Mouse (Mus musculus) embryonic facial prominence, embryonic 10.5 days (tissue): ENCODE results near the gene Osbpl10. TPM values are rescaled to one million over a fixed set of nuclear protein-coding genes. Genes with fewer than 3 reads are reported as not detected.

Source experiments
- DNase-seq: peaks from one replicate; pipeline ENCODE4 v3.0.0-alpha.2; 2017; ENCODE audit warnings: low spot score
- H3K27ac ChIP-seq: fragments of 300-500 bp; sonication (generic); replicated peaks from 2 replicates; pipeline ENCODE4 v1.5.1; 2016; ENCODE audit warnings: mild to moderate bottlenecking
- H3K27me3 ChIP-seq: fragments of 300-500 bp; sonication (generic); replicated peaks from 2 replicates; pipeline ENCODE4 v1.6.1; 2016; ENCODE audit warnings: low read depth, mild to moderate bottlenecking; ENCODE audit not compliant: poor library complexity, severe bottlenecking
- H3K36me3 ChIP-seq: fragments of 300-500 bp; sonication (generic); replicated peaks from 2 replicates; pipeline ENCODE4 v1.6.1; 2016; ENCODE audit warnings: mild to moderate bottlenecking, moderate library complexity
- H3K4me1 ChIP-seq: fragments of 300-500 bp; sonication (generic); 2 replicates; pipeline ENCODE4 v1.6.1; 2016
- H3K4me3 ChIP-seq: fragments of 300-500 bp; sonication (generic); 2 replicates; pipeline ENCODE4 v1.5.1; 2016; ENCODE audit warnings: mild to moderate bottlenecking, moderate library complexity
- H3K9me3 ChIP-seq: fragments of 300-500 bp; sonication (generic); 2 replicates; pipeline ENCODE4 v1.6.1; 2016; ENCODE audit warnings: mild to moderate bottlenecking
- WGBS: fragments of 180-500 bp; shearing (Covaris S2); methylation state at CpG from one replicate; pipeline ENCODE4 v1.1.7; 2016; 5-methylcytosine and 5-hydroxymethylcytosine counted together
- polyA plus RNA-seq: library from polyadenylated mRNA; unstranded; fragments of >200 nt; fragmentation: Nextera tagmentation; extraction: Ambion mirVana; gene quantifications from 2 replicates; pipeline ENCODE4 v1.2.1, GENCODE M21; 2016

Gene Osbpl10
- polyA plus RNA-seq, 1 experiment from 2014 or later: 1.3 TPM

DNA sequence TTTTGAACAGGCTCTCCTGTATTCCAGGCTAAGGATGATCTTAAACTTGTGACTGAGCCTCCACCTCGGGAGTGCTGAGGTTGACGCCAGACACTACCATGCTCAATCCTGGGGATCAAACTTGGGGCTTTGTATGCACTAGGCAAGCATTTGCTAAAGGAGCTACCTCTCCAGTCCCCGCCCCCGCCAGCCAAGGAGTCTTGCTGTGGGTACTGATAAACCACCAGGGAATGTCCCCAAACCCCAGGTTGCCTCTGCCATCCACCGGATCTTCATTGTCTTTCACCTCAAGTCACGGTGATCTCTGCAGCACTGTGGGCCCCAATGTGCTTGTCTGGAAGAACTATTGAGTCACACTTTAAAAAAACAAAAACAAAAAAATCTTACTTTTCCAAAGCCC lies 224.8 kb downstream of the Osbpl10 start:
- no peak overlapping the region for H3K27ac ChIP-seq
- H3K4me1 ChIP-seq: peaks cover 18% of the 10 kb centered on the region
- H3K36me3 ChIP-seq: no peaks in the 10 kb centered on the region
- H3K4me3 ChIP-seq: no peak overlapping the region
- H3K27me3 ChIP-seq: no peaks in the 10 kb centered on the region
- DNase-seq: no peak
- WGBS: 47% methylated on average over 6 of the region's 6 CpGs
- no peaks in the 10 kb centered on the region for H3K9me3 ChIP-seq

DNA sequence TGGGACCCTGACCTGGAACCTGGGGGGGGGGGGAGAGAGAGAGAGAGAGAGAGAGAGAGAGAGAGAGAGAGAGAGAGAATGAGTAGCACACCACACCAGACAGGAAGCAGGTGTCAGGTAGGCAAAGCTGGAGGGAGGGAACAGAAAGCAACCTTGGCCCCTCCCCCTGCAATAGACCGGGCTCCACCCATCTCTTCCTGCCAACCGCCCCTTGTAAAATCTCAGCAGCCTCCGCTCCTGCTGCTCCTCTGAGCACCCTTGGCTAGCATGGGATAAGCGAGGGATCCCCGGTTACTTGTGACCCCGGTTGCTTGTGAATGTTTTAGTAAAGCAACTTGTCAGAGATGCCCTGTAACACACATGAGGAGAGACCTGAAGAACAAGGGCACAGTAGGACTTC lies 227.1 kb downstream of the Osbpl10 start:
- no peaks in the 10 kb centered on the region for H3K27me3 ChIP-seq
- H3K36me3 ChIP-seq: no peaks in the 10 kb centered on the region
- H3K9me3 ChIP-seq: no peaks in the 10 kb centered on the region
- DNase-seq: peak; percentile 34
- peaks cover 20% of the 10 kb centered on the region for H3K4me1 ChIP-seq
- H3K4me3 ChIP-seq: peak overlapping the region; percentile 36
- no peak overlapping the region for H3K27ac ChIP-seq
- WGBS: 2% methylated on average over 6 of the region's 6 CpGs

DNA sequence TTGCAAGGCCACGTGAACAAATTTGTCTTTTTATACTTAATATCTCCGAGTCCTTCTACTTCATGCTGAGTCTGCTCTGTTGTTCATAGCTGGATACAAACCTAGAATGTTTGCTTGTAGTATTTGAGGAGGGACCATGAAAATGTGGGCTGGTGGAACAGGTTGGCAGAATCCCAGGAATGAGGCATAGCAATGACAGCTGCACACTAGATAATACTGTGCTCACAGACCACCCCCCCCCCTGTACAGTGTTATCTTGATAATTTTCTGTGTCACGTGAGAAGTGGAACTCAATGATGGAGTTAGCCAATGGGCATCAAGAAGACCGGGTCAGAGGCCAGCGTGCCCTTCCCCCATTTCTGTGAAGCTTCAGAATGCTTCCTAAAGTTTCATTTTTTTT lies 227.8 kb downstream of the Osbpl10 start:
- H3K27ac ChIP-seq: no peak overlapping the region
- no peak overlapping the region for H3K4me3 ChIP-seq
- peaks cover 20% of the 10 kb centered on the region for H3K4me1 ChIP-seq
- H3K9me3 ChIP-seq: no peaks in the 10 kb centered on the region
- WGBS: 70% methylated on average over 5 of the region's 5 CpGs
- no peaks in the 10 kb centered on the region for H3K27me3 ChIP-seq
- DNase-seq: no peak
- H3K36me3 ChIP-seq: no peaks in the 10 kb centered on the region

DNA sequence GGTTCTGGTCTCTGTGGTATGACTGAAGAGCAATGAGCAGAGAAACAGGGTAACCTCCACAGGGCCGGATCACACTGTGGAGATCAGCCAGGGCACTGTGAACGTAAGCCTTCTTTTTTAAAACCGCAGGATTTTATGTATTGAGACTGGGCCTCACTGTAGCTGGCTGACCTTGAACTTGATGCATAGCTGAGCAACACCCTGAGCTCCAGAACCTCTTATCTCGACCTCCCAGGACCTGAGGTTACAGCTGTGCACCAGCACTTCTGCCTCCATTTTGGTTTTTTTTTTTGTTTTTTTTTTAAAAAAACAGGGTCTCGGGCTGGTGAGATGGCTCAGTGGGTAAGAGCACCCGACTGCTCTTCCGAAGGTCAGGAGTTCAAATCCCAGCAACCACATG lies 231.4 kb downstream of the Osbpl10 start:
- no peaks in the 10 kb centered on the region for H3K9me3 ChIP-seq
- H3K4me3 ChIP-seq: no peak overlapping the region
- no peaks in the 10 kb centered on the region for H3K36me3 ChIP-seq
- H3K4me1 ChIP-seq: peaks cover 23% of the 10 kb centered on the region
- DNase-seq: no peak
- H3K27me3 ChIP-seq: no peaks in the 10 kb centered on the region
- WGBS: 83% methylated on average over 7 of the region's 7 CpGs
- H3K27ac ChIP-seq: no peak overlapping the region

DNA sequence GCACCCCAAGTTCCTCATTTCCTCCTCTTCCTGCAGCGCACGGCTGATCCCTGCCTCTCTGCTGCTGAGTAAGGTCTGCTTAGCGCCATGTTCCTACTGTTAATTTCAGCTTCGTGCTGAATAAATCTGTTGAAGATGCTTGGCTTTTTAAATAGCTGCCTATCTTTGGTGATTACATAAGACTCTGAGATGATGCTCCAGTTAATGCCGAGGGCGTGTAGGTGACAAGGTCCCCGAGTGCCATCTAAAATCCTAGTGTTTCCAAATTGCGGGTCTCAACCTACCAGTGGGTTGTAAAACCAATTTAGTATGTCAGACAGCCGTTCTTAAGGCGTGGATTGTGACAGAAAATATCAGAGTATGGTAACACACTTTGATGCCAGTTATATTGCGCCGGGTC lies 232.2 kb downstream of the Osbpl10 start:
- no peak overlapping the region for H3K4me3 ChIP-seq
- peaks cover 23% of the 10 kb centered on the region for H3K4me1 ChIP-seq
- H3K9me3 ChIP-seq: no peaks in the 10 kb centered on the region
- H3K27ac ChIP-seq: no peak overlapping the region
- WGBS: 91% methylated on average over 12 of the region's 12 CpGs
- H3K36me3 ChIP-seq: no peaks in the 10 kb centered on the region
- no peak for DNase-seq
- H3K27me3 ChIP-seq: no peaks in the 10 kb centered on the region

DNA sequence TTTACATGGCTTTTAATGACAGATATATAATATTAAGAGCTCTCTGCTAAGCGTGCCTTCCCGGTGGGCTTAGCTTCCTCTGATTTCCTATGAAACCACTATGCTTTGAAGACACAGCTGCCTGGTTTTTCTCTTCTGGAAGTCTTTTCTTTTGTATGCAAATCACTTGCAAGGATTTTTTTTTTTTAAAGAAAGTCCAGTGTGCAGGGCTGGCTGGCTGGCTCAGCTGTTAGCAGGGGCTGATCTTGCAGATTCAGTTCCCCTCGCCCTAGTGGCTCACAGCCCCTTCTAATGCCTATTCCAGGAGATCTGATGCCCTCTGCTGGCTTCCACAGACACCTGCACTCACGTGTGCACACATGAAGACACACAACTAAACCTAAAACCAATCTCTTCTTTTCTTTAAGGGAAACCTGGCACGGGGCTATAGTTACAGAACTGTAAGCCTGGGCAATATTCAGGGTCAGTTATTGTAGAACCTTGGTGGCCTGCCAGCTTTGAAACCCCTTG lies 235.4 kb downstream of the Osbpl10 start:
- H3K36me3 ChIP-seq: no peaks in the 10 kb centered on the region
- no peak overlapping the region for H3K4me3 ChIP-seq
- no peaks in the 10 kb centered on the region for H3K27me3 ChIP-seq
- peaks cover 31% of the 10 kb centered on the region for H3K4me1 ChIP-seq
- H3K27ac ChIP-seq: no peak overlapping the region
- 90% methylated on average over 5 of the region's 5 CpGs for WGBS
- no peaks in the 10 kb centered on the region for H3K9me3 ChIP-seq
- DNase-seq: no peak

DNA sequence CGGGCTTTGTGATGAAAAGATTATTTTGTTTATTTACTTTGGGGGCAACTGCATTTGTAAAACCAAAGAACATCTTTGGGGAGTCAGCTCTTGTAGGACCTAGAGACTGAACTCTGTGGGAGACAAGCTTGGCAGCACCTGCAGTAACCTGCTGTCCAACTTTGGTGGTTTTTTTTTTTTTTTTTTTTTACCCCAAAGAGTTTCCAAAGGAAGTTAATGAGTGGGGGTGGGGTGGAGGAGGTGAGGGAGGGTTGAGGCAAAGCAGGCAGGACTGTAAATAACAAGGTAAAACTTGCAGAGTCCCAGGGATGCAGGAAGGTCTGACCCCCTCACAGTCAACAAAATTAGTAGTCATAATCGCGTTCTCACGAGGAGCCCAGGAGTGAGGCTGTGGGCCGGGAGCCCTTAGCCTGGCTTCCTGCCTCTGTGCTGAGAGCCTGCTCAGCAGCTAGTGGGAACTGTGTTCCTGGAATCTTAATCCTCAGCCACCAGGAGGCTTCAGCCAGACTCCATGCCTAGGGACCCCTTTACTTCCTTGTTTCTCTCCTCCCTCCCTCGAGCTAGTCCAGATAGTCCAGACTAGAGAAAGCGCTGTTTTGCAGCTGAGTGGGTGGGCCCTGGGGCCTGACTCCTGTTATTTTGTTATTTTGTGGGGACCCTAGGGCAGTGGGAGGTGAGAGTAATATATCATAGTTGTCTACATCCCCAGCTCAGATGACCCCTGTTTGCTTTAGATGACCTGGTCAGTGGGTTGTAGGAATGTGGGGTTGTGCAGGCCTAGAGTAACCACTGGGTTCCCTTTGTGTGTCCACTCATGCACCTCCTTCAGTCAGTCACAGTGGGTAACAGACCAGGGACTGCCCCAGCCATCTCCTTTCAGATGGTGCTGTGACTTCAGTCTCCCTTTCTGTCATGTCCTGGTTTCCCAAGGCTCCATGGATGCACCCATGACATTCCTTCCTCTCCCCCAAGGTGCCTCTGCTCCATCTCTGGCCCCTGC lies 236.5 kb downstream of the Osbpl10 start:
- H3K27ac ChIP-seq: no peak overlapping the region; the same call in 1 of the 2 replicates
- H3K27me3 ChIP-seq: no peaks in the 10 kb centered on the region
- no peaks in the 10 kb centered on the region for H3K36me3 ChIP-seq
- no peak overlapping the region for H3K4me3 ChIP-seq
- DNase-seq: no peak
- no peaks in the 10 kb centered on the region for H3K9me3 ChIP-seq
- WGBS: 18% methylated on average over 7 of the region's 7 CpGs
- peaks cover 29% of the 10 kb centered on the region for H3K4me1 ChIP-seq

DNA sequence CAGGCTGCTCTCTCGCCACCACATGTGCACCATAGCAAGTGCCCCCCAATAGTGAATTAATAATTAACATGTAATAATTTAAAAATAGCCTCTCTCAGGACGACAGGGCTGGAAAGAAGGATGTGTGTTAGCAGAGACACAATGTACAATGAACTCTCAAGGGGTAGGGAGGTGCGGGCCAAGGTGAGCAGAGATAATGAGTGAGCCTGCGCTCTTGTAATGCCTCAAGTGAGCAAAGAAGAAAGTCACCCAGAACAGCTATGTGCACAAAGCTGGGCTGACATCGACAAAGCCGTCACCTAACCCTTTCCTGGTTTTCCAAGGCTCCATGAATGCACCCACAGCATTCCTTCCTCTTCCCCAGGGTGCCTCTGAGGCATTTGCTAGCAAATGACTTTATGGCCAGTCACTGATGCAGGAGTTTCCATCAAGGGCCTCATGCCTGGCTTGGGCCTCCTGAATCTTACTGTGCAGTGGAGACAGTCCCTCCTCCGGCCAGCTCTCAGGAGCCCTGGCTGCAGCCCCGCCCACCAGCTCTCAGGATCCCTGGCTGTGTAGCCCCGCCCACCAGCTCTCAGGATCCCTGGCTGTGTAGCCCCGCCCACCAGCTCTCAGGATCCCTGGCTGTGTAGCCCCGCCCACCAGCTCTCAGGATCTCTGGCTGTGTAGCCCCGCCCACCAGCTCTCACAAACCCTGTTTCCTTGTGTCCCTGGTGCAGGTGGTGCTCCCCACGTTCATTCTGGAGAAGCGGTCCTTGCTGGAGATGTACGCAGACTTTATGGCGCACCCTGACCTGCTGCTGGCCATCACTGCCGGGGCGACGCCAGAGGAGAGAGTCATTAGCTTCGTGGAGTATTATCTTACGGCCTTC lies 237.7 kb downstream of the Osbpl10 start:
- DNase-seq: peak; percentile 75
- Histone ChIP-seq H3K9me3 (no peaks in the 10 kb centered on the region), H3K4me3 (peak overlapping the region; percentile 37), H3K27ac (no peak overlapping the region; the same call in 1 of the 2 replicates), H3K36me3 (no peaks in the 10 kb centered on the region), H3K27me3 (no peaks in the 10 kb centered on the region), H3K4me1 (peaks cover 29% of the 10 kb centered on the region)
- WGBS: 28% methylated on average over 21 of the region's 21 CpGs

DNA sequence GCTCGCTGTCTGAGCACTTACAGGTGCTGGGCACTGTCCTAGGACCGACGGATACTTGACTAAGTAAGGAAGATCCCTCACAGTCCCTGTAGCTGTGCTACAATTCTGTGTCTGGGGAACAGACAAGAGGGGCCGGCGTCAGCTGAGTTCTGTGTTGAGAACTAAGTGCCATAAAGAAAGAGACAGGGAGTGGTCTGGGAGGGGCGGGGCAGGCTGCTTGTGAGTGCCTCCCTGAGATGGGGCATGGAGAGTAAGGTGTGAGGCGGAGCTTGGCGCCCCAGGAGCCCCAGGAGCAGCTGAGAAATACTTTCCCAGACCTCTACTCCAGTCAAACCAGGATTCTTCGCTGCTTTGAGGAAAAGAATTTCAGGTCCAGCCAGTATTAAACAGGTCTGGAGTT lies 239.6 kb downstream of the Osbpl10 start:
- Histone ChIP-seq H3K36me3 (no peaks in the 10 kb centered on the region), H3K4me3 (no peak overlapping the region), H3K9me3 (no peaks in the 10 kb centered on the region), H3K27ac (no peak overlapping the region), H3K4me1 (peaks cover 29% of the 10 kb centered on the region), H3K27me3 (no peaks in the 10 kb centered on the region)
- 26% methylated on average over 9 of the region's 9 CpGs for WGBS
- DNase-seq: no peak

DNA sequence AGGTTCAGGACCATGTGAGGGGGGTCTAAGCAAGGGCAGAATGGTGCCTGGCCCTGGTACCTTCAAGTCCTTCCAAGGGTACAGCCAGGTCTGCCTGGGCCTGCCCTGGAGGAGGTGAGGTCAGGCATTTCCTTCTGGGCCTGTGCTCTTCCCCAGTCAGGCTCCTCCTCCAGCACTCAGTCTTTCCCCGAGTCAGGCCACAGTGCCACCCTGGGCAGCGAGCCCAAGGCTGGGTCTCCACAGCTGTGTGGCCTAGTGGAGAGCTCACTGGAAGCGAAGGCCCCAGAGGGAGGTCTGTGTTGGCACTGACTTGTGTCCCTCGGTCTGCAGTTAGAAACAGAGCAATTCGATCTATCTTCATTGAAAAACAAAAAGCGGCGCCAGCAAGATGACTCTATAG lies 242.1 kb downstream of the Osbpl10 start:
- 81% methylated on average over 7 of the region's 7 CpGs for WGBS
- H3K27me3 ChIP-seq: no peaks in the 10 kb centered on the region
- H3K9me3 ChIP-seq: no peaks in the 10 kb centered on the region
- H3K36me3 ChIP-seq: no peaks in the 10 kb centered on the region
- H3K27ac ChIP-seq: no peak overlapping the region
- no peak for DNase-seq
- H3K4me3 ChIP-seq: no peak overlapping the region
- peaks cover 18% of the 10 kb centered on the region for H3K4me1 ChIP-seq

DNA sequence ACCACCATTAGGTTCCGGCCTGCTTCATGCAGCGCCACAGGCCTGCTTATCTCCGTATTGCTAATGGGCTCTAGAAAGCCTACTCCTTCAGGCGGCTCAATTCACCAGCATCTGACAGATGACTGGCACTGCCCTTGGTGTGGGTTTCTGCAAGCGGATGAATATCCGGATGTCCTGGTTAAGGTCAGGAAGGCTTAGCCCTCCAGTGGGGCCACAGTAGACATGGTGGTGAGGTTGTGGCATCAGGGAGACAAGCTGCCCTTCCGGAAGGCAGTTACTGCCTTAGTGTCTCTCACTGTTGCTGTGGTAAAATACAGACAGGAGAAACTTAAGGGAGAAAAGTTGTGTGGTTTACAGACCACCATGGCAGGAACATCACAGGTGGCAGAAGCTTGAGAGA lies 242.9 kb downstream of the Osbpl10 start:
- Histone ChIP-seq H3K4me1 (peaks cover 10% of the 10 kb centered on the region), H3K27ac (no peak overlapping the region), H3K4me3 (no peak overlapping the region), H3K27me3 (no peaks in the 10 kb centered on the region), H3K36me3 (no peaks in the 10 kb centered on the region), H3K9me3 (no peaks in the 10 kb centered on the region)
- DNase-seq: no peak
- WGBS: 92% methylated on average over 7 of the region's 7 CpGs

DNA sequence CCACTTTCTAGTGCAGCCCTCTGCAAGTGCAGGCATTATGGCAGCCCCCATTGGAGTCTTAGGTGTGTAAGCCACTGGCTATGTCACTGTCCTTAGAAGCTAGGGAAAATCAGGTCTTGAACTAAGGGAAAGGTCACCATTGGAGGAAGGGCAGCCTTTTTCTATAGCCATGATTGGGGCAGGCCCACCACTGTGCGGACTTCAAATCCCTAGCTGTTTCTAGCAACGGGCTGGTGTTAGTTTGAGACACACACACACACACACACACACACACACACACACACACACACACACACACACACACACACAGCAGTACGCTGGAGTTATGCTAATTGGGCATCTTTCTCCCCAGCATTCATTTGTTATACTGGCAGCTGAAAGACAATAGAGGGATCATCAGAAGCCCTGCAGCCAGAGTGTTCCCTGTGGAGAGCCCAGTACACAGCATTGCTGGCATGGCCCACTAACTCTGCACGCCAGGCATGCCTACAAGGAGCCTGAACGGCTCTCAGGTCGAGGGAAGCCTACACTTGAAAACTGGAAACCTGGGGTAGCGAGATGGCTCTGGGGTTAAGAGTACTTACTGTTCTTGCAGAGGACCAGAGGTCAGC lies 246.5 kb downstream of the Osbpl10 start:
- Histone ChIP-seq H3K4me3 (no peak overlapping the region), H3K36me3 (no peaks in the 10 kb centered on the region), H3K9me3 (no peaks in the 10 kb centered on the region), H3K27me3 (no peaks in the 10 kb centered on the region), H3K27ac (no peak overlapping the region), H3K4me1 (peaks cover 8% of the 10 kb centered on the region)
- WGBS: 34% methylated on average over 7 of the region's 7 CpGs
- no peak for DNase-seq
